Mouse (Mus musculus): Measurements from ENCODE around the gene Park7.

DNA sequence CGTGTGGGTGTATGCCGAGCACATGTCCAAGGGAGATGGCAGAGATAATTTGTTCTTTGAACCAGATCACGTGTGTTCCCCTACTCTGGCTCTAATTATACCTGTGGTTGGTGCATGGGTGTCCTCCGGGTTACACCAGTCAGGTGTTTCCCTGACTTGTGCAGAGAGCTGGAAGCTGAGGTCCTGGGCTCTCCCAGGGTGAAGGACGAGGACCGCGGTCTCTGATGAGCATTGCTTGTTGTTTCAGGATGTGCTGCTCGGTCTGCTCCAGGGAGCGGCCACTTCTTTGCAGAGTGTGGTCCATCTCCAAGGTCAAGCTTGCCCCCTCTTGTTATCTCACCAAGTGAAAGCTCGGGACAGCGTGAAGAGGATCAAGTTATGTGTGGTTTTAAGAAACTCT lies 48.2 kb downstream of the Park7 start:
- TF ChIP-seq POLR2A (IDR thresholded peaks at IDR 0.05; ENCODE audit: extremely low read depth, insufficient read depth, low read length) (no peak), CTCF (IDR thresholded peaks at IDR 0.05; ENCODE audit: extremely low read depth, insufficient read depth, low read length) (no peak)

All from cortical plate, adult 2 months (tissue).